Mouse (Mus musculus) spleen, adult 2 months (tissue): ENCODE measurements at regions not wholly inside any gene's neighbourhood (a gene's known extent, or its start where the extent isn't known, plus 50 kb on each side); places are given as distances from the start of the nearest gene placed in this dataset.

Experiments used
- CTCF ChIP-seq: fragments of 200-500 bp; IDR thresholded peaks from 2 replicates; pipeline ENCODE4 v1.5.1; 2011; ENCODE audit warnings: mild to moderate bottlenecking, inconsistent platforms; ENCODE audit not compliant: insufficient read depth, insufficient read length, insufficient replicate concordance; ENCODE audit errors: extremely low read depth
- POLR2A ChIP-seq: fragments of 200-500 bp; IDR thresholded peaks from 2 replicates; pipeline ENCODE4 v1.6.1; 2011; ENCODE audit warnings: low read depth, low read length, inconsistent platforms

GRCm38 (mm10) chr7:134570176-134570810 is 100.2 kb upstream of the Dock1 start:
- no peak for TF ChIP-seq CTCF
- no peak for TF ChIP-seq POLR2A
